Mouse (Mus musculus): ENCODE measurements around the gene Prmt3. TPM values are rescaled to one million over a fixed set of nuclear protein-coding genes. Genes with fewer than 3 reads are reported as not detected.

Prmt3 gene
- polyA plus RNA-seq, 1 experiment from 2014 or later: 16.2 TPM

DNA sequence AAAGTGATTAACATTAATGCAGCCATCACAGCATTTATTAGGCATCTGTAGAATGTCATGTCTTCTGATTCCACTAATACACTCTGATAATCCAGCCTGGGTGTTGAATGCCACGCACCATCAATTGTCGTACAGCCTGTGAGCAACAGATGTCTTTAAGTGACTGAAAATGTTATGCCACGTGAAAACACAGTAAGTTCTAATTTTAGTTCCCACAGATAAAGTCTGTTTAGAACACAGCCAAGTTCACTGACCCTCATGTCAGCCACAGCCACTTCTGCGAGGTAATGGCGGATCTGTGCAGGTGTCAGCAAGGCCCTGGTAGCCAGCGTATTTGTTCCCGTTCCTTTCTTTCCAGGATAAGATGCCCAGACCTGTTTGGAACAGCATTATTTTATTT, 12.0 kb upstream of the Prmt3 start:
- peaks cover 36% of the 10 kb centered on the region for H3K36me3 ChIP-seq (replicated peaks; ENCODE audit: insufficient read depth, low read length)
- 89% methylated on average over 7 of the region's 7 CpGs for WGBS (ENCODE audit: insufficient replicate concordance)
- no peak overlapping the region for H3K9ac ChIP-seq (replicated peaks)

DNA sequence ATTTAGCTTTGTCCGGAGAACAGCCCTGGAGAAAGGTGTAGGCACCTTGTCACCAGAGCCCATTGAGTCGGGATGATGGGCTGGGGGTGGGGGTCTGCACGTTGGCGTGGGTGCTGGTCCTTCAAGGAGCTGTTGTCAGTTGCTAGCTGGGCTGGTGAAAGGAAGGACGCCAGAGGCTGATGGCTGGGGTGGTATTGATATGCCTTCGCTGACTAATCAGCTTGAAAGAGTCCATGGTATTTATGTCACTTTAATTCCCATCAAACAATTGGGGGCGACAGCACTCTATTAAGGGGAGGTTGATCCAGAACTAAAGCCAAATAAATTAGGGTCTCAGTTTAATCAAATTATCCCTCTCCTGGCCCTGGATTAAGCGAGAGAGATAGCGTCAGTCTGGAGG, 9.6 kb upstream of the Prmt3 start:
- ATAC-seq (no peak), DNase-seq (no peak)
- Histone ChIP-seq H3K4me3 (ENCODE audit: low read depth, low read length) (no peak overlapping the region), H3K36me3 (replicated peaks; ENCODE audit: insufficient read depth, low read length) (peaks cover 50% of the 10 kb centered on the region), H3K27me3 (ENCODE audit: insufficient read depth, low read length) (no peaks in the 10 kb centered on the region), H3K4me1 (ENCODE audit: insufficient read depth) (peaks cover 13% of the 10 kb centered on the region), H3K9me3 (ENCODE audit: low read length) (no peaks in the 10 kb centered on the region), H3K27ac (ENCODE audit: low read depth) (no peak overlapping the region), H3K9ac (replicated peaks) (no peak overlapping the region), H3K4me2 (ENCODE audit: low read depth, low read length) (no peak overlapping the region)
- 73% methylated on average over 9 of the region's 9 CpGs for WGBS (ENCODE audit: insufficient replicate concordance)
- TF ChIP-seq EP300 (IDR thresholded peaks at IDR 0.05; ENCODE audit: low read depth) (no peak), CTCF (IDR thresholded peaks at IDR 0.05; ENCODE audit: low read depth) (no peak)

More for the DNA sequence above, 12.0 kb upstream of the Prmt3 start:
- H3K9me3 ChIP-seq (ENCODE audit: low read length): no peaks in the 10 kb centered on the region
- no peaks in the 10 kb centered on the region for H3K27me3 ChIP-seq (ENCODE audit: insufficient read depth, low read length)
- H3K4me2 ChIP-seq (ENCODE audit: low read depth, low read length): no peak overlapping the region
- ATAC-seq (no peak), DNase-seq (no peak)
- no peak overlapping the region for H3K4me3 ChIP-seq (ENCODE audit: low read depth, low read length)
- H3K27ac ChIP-seq (ENCODE audit: low read depth): no peak overlapping the region
- H3K4me1 ChIP-seq (ENCODE audit: insufficient read depth): peaks cover 28% of the 10 kb centered on the region
- TF ChIP-seq EP300 (IDR thresholded peaks at IDR 0.05; ENCODE audit: low read depth) (no peak), CTCF (IDR thresholded peaks at IDR 0.05; ENCODE audit: low read depth) (no peak)

GRCm38 (mm10) chr7:49774396-49774795, 3.8 kb upstream of the Prmt3 start:
- ATAC-seq (no peak), DNase-seq (no peak)
- H3K9ac ChIP-seq (replicated peaks): no peak overlapping the region
- no peaks in the 10 kb centered on the region for H3K9me3 ChIP-seq (ENCODE audit: low read length)
- H3K36me3 ChIP-seq (replicated peaks; ENCODE audit: insufficient read depth, low read length): peaks cover 44% of the 10 kb centered on the region
- H3K4me3 ChIP-seq (ENCODE audit: low read depth, low read length): no peak overlapping the region
- 87% methylated on average over 2 of the region's 2 CpGs for WGBS (ENCODE audit: insufficient replicate concordance)
- H3K27ac ChIP-seq (ENCODE audit: low read depth): no peak overlapping the region
- no peak overlapping the region for H3K4me2 ChIP-seq (ENCODE audit: low read depth, low read length)
- no peaks in the 10 kb centered on the region for H3K27me3 ChIP-seq (ENCODE audit: insufficient read depth, low read length)
- TF ChIP-seq EP300 (IDR thresholded peaks at IDR 0.05; ENCODE audit: low read depth) (no peak), CTCF (IDR thresholded peaks at IDR 0.05; ENCODE audit: low read depth) (no peak)
- H3K4me1 ChIP-seq (ENCODE audit: insufficient read depth): peaks cover 9% of the 10 kb centered on the region

GRCm38 (mm10) chr7:49777585-49777984, 561 bp upstream of the Prmt3 start:
- no peak overlapping the region for H3K4me3 ChIP-seq (ENCODE audit: low read depth, low read length)
- H3K4me2 ChIP-seq (ENCODE audit: low read depth, low read length): no peak overlapping the region
- DNase-seq (no peak), ATAC-seq (0 out of 2 replicates have a peak, but pooled peaks have one; percentile 0)
- peak overlapping the region; percentile 13; the same call in 1 of the 2 replicates for H3K27ac ChIP-seq (ENCODE audit: low read depth)
- H3K27me3 ChIP-seq (ENCODE audit: insufficient read depth, low read length): no peaks in the 10 kb centered on the region
- no peak overlapping the region for H3K9ac ChIP-seq (replicated peaks)
- H3K9me3 ChIP-seq (ENCODE audit: low read length): no peaks in the 10 kb centered on the region
- TF ChIP-seq EP300 (IDR thresholded peaks at IDR 0.05; ENCODE audit: low read depth) (no peak), CTCF (IDR thresholded peaks at IDR 0.05; ENCODE audit: low read depth) (no peak)
- 38% methylated on average over 3 of the region's 3 CpGs for WGBS (ENCODE audit: insufficient replicate concordance)
- H3K36me3 ChIP-seq (replicated peaks; ENCODE audit: insufficient read depth, low read length): peaks cover 34% of the 10 kb centered on the region
- H3K4me1 ChIP-seq (ENCODE audit: insufficient read depth): peaks cover 10% of the 10 kb centered on the region

DNA sequence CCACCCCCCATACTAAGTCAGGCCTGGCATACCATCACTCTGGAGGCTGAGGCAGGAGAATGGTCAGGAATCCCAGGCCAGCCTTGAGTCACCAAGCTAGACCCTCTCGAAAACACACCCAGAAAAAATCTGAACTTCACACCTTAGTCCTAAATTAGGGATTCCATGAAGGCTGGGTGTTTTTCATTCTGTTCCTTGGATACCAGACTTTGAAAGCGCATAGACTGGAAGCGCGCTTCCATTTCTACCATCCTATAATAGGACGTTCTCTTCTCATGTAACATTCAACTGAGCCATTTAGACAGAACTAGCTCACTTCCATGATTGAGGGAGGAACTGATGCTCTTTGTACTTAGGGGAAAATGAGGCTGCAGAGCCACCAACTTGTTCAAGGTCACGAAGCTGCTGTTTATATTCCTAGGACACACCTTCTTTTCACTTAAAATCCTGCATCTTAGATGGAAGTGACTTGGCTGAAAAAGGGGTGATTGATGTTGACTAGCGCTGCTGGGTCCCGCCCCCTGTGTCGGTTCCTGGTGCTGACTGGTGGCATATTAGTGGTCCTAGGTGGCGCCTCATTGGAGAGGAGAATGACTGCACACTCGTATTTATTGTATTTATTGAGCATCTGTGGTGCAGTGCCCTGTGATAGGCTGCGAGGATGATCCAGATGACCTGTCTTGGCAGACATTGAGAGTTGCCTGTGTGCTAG, 914 bp downstream of the Prmt3 start:
- Histone ChIP-seq H3K4me1 (ENCODE audit: insufficient read depth) (peaks cover 10% of the 10 kb centered on the region), H3K27ac (ENCODE audit: low read depth) (peak overlapping the region; percentile 67; the same call in 1 of the 2 replicates), H3K36me3 (replicated peaks; ENCODE audit: insufficient read depth, low read length) (peaks cover 28% of the 10 kb centered on the region), H3K4me3 (ENCODE audit: low read depth, low read length) (peak overlapping the region; percentile 71), H3K27me3 (ENCODE audit: insufficient read depth, low read length) (no peaks in the 10 kb centered on the region), H3K9ac (replicated peaks) (peak overlapping the region; percentile 68; the same call in 1 of the 2 replicates), H3K9me3 (ENCODE audit: low read length) (no peaks in the 10 kb centered on the region), H3K4me2 (ENCODE audit: low read depth, low read length) (peak overlapping the region; percentile 97)
- WGBS (ENCODE audit: insufficient replicate concordance): 60% methylated on average over 12 of the region's 12 CpGs
- TF ChIP-seq EP300 (IDR thresholded peaks at IDR 0.05; ENCODE audit: low read depth): no peak
- no peak for TF ChIP-seq CTCF (IDR thresholded peaks at IDR 0.05; ENCODE audit: low read depth)
- DNase-seq (no peak), ATAC-seq (no peak)

DNA sequence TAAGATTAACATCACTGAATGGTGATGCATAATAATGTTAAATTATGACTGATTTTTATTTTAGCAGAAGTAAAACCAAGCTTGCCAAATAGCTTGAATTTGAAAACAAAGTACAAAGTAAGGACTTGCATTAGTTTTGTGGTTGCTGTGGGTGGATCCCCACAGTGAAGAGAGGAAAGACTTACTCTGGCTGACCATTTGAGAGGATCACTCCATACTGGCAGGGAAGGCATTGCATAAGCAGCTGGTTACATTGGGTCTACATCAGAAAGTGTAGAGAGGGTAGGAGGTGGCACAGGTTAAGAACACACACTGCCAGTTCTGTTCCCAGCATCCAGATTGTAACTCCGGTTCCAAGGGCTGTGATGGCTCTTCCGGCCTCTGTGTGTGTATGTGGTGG, 4.9 kb downstream of the Prmt3 start:
- no peak for ATAC-seq
- WGBS (ENCODE audit: insufficient replicate concordance): 85% methylated on average over 2 of the region's 2 CpGs
- DNase-seq: no peak
- Histone ChIP-seq H3K4me2 (ENCODE audit: low read depth, low read length) (no peak overlapping the region), H3K4me1 (ENCODE audit: insufficient read depth) (peaks cover 10% of the 10 kb centered on the region), H3K27me3 (ENCODE audit: insufficient read depth, low read length) (no peaks in the 10 kb centered on the region), H3K36me3 (replicated peaks; ENCODE audit: insufficient read depth, low read length) (peaks cover 47% of the 10 kb centered on the region), H3K9ac (replicated peaks) (no peak overlapping the region), H3K4me3 (ENCODE audit: low read depth, low read length) (no peak overlapping the region), H3K27ac (ENCODE audit: low read depth) (no peak overlapping the region), H3K9me3 (ENCODE audit: low read length) (no peaks in the 10 kb centered on the region)
- TF ChIP-seq CTCF (IDR thresholded peaks at IDR 0.05; ENCODE audit: low read depth): no peak
- no peak for TF ChIP-seq EP300 (IDR thresholded peaks at IDR 0.05; ENCODE audit: low read depth)
